Mouse (Mus musculus) intestine, embryonic 15.5 days (tissue): ENCODE results near the gene Cacna2d4. TPM values are rescaled to one million over a fixed set of nuclear protein-coding genes. Genes with fewer than 3 reads are reported as not detected.

ENCODE experiments used
- ATAC-seq: fragments of 200-750 bp; cut with Nextera tagmentation; 2 replicates; pipeline ENCODE4 v1.8.0; 2017; ENCODE audit warnings: moderate TSS enrichment, moderate library complexity
- H3K27ac ChIP-seq: fragments of 300-500 bp; sonication (generic); 2 replicates; pipeline ENCODE4 v1.5.1; 2015; ENCODE audit warnings: mild to moderate bottlenecking, inconsistent platforms
- H3K27me3 ChIP-seq: fragments of 300-500 bp; sonication (generic); replicated peaks from 2 replicates; pipeline ENCODE4 v1.6.1; 2015; ENCODE audit warnings: inconsistent platforms
- H3K36me3 ChIP-seq: fragments of 300-500 bp; sonication (generic); 2 replicates; pipeline ENCODE4 v1.6.1; 2015; ENCODE audit warnings: inconsistent platforms
- H3K4me1 ChIP-seq: fragments of 300-500 bp; sonication (generic); replicated peaks from 2 replicates; pipeline ENCODE4 v1.6.1; 2015; ENCODE audit warnings: inconsistent platforms
- H3K4me2 ChIP-seq: fragments of 300-500 bp; sonication (generic); replicated peaks from 2 replicates; pipeline ENCODE4 v1.6.1; 2015; ENCODE audit warnings: mild to moderate bottlenecking, inconsistent platforms
- H3K4me3 ChIP-seq: fragments of 300-500 bp; sonication (generic); replicated peaks from 2 replicates; pipeline ENCODE4 v1.5.1; 2015; ENCODE audit warnings: inconsistent platforms
- H3K9ac ChIP-seq: fragments of 300-500 bp; sonication (generic); 2 replicates; pipeline ENCODE4 v1.6.1; 2015; ENCODE audit warnings: inconsistent platforms
- H3K9me3 ChIP-seq: fragments of 300-500 bp; sonication (generic); 2 replicates; pipeline ENCODE4 v1.6.1; 2016; ENCODE audit warnings: inconsistent platforms
- WGBS: fragments of 180-500 bp; shearing (Covaris S2); methylation state at CpG from one replicate; pipeline ENCODE4 v1.1.7; 2015; 5-methylcytosine and 5-hydroxymethylcytosine counted together
- polyA plus RNA-seq: library from polyadenylated mRNA; unstranded; fragments of >200 nt; fragmentation: Nextera tagmentation; extraction: Ambion mirVana; gene quantifications from 2 replicates; pipeline ENCODE4 v1.2.1, GENCODE M21; 2015

Cacna2d4 gene
- polyA plus RNA-seq, 1 experiment from 2014 or later = 0.04 TPM

GRCm38 (mm10) chr6:119249726-119250125, 13.4 kb downstream of the Cacna2d4 start:
- Histone ChIP-seq H3K27ac (no peak overlapping the region), H3K27me3 (no peaks in the 10 kb centered on the region), H3K36me3 (no peaks in the 10 kb centered on the region), H3K9me3 (no peaks in the 10 kb centered on the region), H3K4me2 (no peak overlapping the region), H3K4me1 (no peaks in the 10 kb centered on the region), H3K9ac (no peak overlapping the region), H3K4me3 (no peak overlapping the region)
- WGBS = 87% methylated on average over 10 of the region's 10 CpGs
- no peak for ATAC-seq

- ATAC-seq = no peak
- H3K27ac ChIP-seq = no peak overlapping the region
- no peak overlapping the region for H3K4me2 ChIP-seq
- H3K9ac ChIP-seq = no peak overlapping the region
- H3K4me1 ChIP-seq = no peaks in the 10 kb centered on the region
- no peaks in the 10 kb centered on the region for H3K27me3 ChIP-seq
- 70% methylated on average over 4 of the region's 4 CpGs for WGBS
- no peak overlapping the region for H3K4me3 ChIP-seq
- no peaks in the 10 kb centered on the region for H3K9me3 ChIP-seq
- H3K36me3 ChIP-seq = no peaks in the 10 kb centered on the region
Measured at GRCm38 (mm10) chr6:119251704-119252103, 15.4 kb downstream of the Cacna2d4 start.

- Histone ChIP-seq H3K4me1 (no peaks in the 10 kb centered on the region), H3K9me3 (no peaks in the 10 kb centered on the region), H3K4me3 (no peak overlapping the region), H3K4me2 (no peak overlapping the region), H3K27ac (no peak overlapping the region), H3K27me3 (no peaks in the 10 kb centered on the region), H3K36me3 (no peaks in the 10 kb centered on the region), H3K9ac (no peak overlapping the region)
- 79% methylated on average over 2 of the region's 2 CpGs for WGBS
- no peak for ATAC-seq
Measured at GRCm38 (mm10) chr6:119276713-119277112, 40.4 kb downstream of the Cacna2d4 start.

GRCm38 (mm10) chr6:119280761-119281160, 44.4 kb downstream of the Cacna2d4 start:
- Histone ChIP-seq H3K4me3 (no peak overlapping the region), H3K4me1 (no peaks in the 10 kb centered on the region), H3K9me3 (no peaks in the 10 kb centered on the region), H3K9ac (no peak overlapping the region), H3K27ac (no peak overlapping the region), H3K27me3 (no peaks in the 10 kb centered on the region), H3K36me3 (no peaks in the 10 kb centered on the region), H3K4me2 (no peak overlapping the region)
- ATAC-seq = no peak
- 70% methylated on average over 9 of the region's 9 CpGs for WGBS

- no peak for ATAC-seq
Measured at GRCm38 (mm10) chr6:119301310-119301709, 65.0 kb downstream of the Cacna2d4 start.

GRCm38 (mm10) chr6:119303331-119303730, 67.0 kb downstream of the Cacna2d4 start:
- H3K4me1 ChIP-seq = no peaks in the 10 kb centered on the region
- ATAC-seq = no peak
- 84% methylated on average over 6 of the region's 6 CpGs for WGBS
- H3K9ac ChIP-seq = no peak overlapping the region
- H3K36me3 ChIP-seq = no peaks in the 10 kb centered on the region
- H3K9me3 ChIP-seq = no peaks in the 10 kb centered on the region
- no peak overlapping the region for H3K4me3 ChIP-seq
- H3K4me2 ChIP-seq = no peak overlapping the region
- no peaks in the 10 kb centered on the region for H3K27me3 ChIP-seq
- H3K27ac ChIP-seq = no peak overlapping the region

More at GRCm38 (mm10) chr6:119301310-119301709, 65.0 kb downstream of the Cacna2d4 start:
- H3K4me2 ChIP-seq = no peak overlapping the region
- WGBS = 86% methylated on average over 3 of the region's 3 CpGs
- no peak overlapping the region for H3K9ac ChIP-seq
- no peak overlapping the region for H3K4me3 ChIP-seq
- no peak overlapping the region for H3K27ac ChIP-seq
- H3K4me1 ChIP-seq = no peaks in the 10 kb centered on the region
- no peaks in the 10 kb centered on the region for H3K9me3 ChIP-seq
- H3K27me3 ChIP-seq = no peaks in the 10 kb centered on the region
- no peaks in the 10 kb centered on the region for H3K36me3 ChIP-seq

GRCm38 (mm10) chr6:119307867-119308413, 71.6 kb downstream of the Cacna2d4 start:
- WGBS = 65% methylated on average over 10 of the region's 10 CpGs
- no peak overlapping the region for H3K4me3 ChIP-seq
- no peak for ATAC-seq
- H3K4me1 ChIP-seq = no peaks in the 10 kb centered on the region
- H3K9me3 ChIP-seq = no peaks in the 10 kb centered on the region
- no peaks in the 10 kb centered on the region for H3K36me3 ChIP-seq
- H3K4me2 ChIP-seq = no peak overlapping the region
- 0 out of 2 replicates have a peak, but pooled peaks cover 2% of the 10 kb centered on the region for H3K27me3 ChIP-seq
- no peak overlapping the region for H3K27ac ChIP-seq
- no peak overlapping the region for H3K9ac ChIP-seq

GRCm38 (mm10) chr6:119310176-119310575, 73.8 kb downstream of the Cacna2d4 start:
- 56% methylated on average over 9 of the region's 9 CpGs for WGBS
- Histone ChIP-seq H3K36me3 (no peaks in the 10 kb centered on the region), H3K9me3 (no peaks in the 10 kb centered on the region), H3K9ac (no peak overlapping the region), H3K27me3 (0 out of 2 replicates have a peak, but pooled peaks cover 2% of the 10 kb centered on the region), H3K4me3 (no peak overlapping the region), H3K27ac (no peak overlapping the region), H3K4me2 (no peak overlapping the region), H3K4me1 (no peaks in the 10 kb centered on the region)
- ATAC-seq = no peak

- Histone ChIP-seq H3K36me3 (no peaks in the 10 kb centered on the region), H3K9ac (no peak overlapping the region), H3K27ac (no peak overlapping the region), H3K4me2 (no peak overlapping the region), H3K27me3 (0 out of 2 replicates have a peak, but pooled peaks cover 2% of the 10 kb centered on the region), H3K4me3 (no peak overlapping the region), H3K4me1 (no peaks in the 10 kb centered on the region), H3K9me3 (no peaks in the 10 kb centered on the region)
- WGBS = 78% methylated on average over 6 of the region's 6 CpGs
- ATAC-seq = no peak
Measured at GRCm38 (mm10) chr6:119312381-119312780, 76.1 kb downstream of the Cacna2d4 start.

- no peak overlapping the region for H3K9ac ChIP-seq
- no peaks in the 10 kb centered on the region for H3K9me3 ChIP-seq
- 54% methylated on average over 3 of the region's 3 CpGs for WGBS
- H3K4me1 ChIP-seq = no peaks in the 10 kb centered on the region
- ATAC-seq = no peak
- H3K4me2 ChIP-seq = no peak overlapping the region
- no peak overlapping the region for H3K4me3 ChIP-seq
- H3K27me3 ChIP-seq = 0 out of 2 replicates have a peak, but pooled peaks cover 2% of the 10 kb centered on the region
- H3K36me3 ChIP-seq = no peaks in the 10 kb centered on the region
- no peak overlapping the region for H3K27ac ChIP-seq
Measured at GRCm38 (mm10) chr6:119313096-119313495, 76.8 kb downstream of the Cacna2d4 start.

GRCm38 (mm10) chr6:119313588-119314375, 77.5 kb downstream of the Cacna2d4 start:
- ATAC-seq = no peak
- no peak overlapping the region for H3K27ac ChIP-seq
- 47% methylated on average over 14 of the region's 14 CpGs for WGBS
- H3K4me3 ChIP-seq = no peak overlapping the region
- 0 out of 2 replicates have a peak, but pooled peaks cover 2% of the 10 kb centered on the region for H3K27me3 ChIP-seq
- H3K9me3 ChIP-seq = no peaks in the 10 kb centered on the region
- no peaks in the 10 kb centered on the region for H3K36me3 ChIP-seq
- H3K9ac ChIP-seq = no peak overlapping the region
- H3K4me2 ChIP-seq = no peak overlapping the region
- no peaks in the 10 kb centered on the region for H3K4me1 ChIP-seq

GRCm38 (mm10) chr6:119314751-119315476, 78.6 kb downstream of the Cacna2d4 start:
- Histone ChIP-seq H3K27ac (no peak overlapping the region), H3K4me1 (no peaks in the 10 kb centered on the region), H3K9me3 (no peaks in the 10 kb centered on the region), H3K27me3 (no peaks in the 10 kb centered on the region), H3K9ac (no peak overlapping the region), H3K4me3 (no peak overlapping the region), H3K36me3 (no peaks in the 10 kb centered on the region), H3K4me2 (no peak overlapping the region)
- 50% methylated on average over 7 of the region's 7 CpGs for WGBS
- ATAC-seq = no peak
